Mouse (Mus musculus): ENCODE measurements around the gene Ppp2r5e.

DNA sequence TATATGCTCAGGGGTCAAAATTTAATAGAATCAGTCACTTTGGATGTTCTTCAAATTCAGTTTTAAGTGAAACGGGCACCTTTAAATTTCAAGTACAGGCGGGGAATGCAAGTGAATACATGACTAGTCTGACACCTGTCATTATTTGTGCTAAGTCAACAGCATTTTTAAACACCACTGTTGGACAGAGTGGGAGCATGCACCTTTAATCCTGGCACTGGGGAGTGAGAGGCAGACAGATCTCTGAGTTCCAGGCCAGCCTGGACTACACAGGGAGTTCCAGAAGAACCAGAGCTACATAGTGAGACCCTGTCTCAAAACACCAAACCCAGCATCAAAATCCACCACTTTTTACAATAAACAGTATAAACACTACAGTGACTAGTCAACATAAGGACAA is 108.5 kb downstream of the Ppp2r5e start:
- TF ChIP-seq CTCF (IDR thresholded peaks at IDR 0.05; ENCODE audit: control insufficient read depth, insufficient read depth, low read length) (no peak), POLR2A (IDR thresholded peaks at IDR 0.05; ENCODE audit: borderline replicate concordance, control insufficient read depth, low read depth, low read length) (no peak)

Measured in bone marrow, adult 2 months (tissue).